Mouse (Mus musculus) urinary bladder, postnatal 14 days (tissue): Measurements from ENCODE around the gene Ttc7.

ENCODE experiments used
- DNase-seq: peaks from one replicate; pipeline ENCODE4 v3.0.0; 2021; ENCODE audit warnings: low spot score

The Ttc7 gene

DNA sequence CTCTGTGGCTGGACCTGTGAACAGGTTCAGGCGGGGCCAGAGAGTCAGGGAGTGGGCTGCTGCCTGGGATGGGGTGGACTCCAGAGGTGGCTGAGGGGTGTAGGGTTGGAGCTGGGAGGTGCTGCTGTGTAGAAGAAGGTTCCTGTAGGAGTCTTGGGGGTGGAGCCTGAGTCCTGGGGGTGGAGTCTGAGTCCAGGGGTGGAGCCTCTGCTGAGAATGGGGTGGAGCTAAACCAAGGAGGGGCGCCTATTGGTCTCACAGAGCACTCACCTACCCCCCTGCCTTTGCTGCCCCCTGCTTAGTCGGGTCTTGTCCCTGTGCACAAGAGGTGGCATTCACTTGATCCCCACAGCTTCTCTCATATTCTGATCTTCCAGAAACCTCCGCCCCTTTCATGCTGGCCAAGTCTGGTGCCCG is 31.9 kb downstream of the Ttc7 start:
- DNase-seq = peak; percentile 39

DNA sequence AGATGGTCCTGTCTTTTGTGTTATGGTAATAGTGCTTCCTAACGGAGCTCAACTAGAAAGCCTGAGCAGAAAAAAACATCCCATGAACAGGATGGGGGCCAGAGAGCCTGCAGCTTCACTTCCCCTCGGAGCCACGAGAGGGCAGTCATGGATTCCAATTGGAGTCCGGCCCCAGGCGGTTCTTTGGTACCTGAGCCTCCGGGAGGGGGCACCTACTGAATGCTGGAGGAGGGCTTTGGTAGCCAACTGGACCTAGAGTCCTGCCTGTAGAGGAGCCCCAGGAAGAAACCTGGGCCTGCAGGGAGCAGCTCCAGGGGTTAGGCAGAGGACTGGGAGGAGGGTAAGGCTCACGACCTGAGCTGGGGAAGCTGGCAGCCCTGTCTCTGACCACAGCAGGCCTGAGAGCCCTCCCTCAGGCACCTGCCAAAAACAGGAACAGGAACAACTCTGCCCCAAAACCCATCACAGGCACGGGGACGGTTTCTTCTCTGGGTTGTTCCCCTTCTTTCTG is 32.4 kb downstream of the Ttc7 start:
- DNase-seq = peak; percentile 92

- no peak for DNase-seq
Observed at GRCm38 (mm10) chr17:87315891-87316763, 33.4 kb downstream of the Ttc7 start.

GRCm38 (mm10) chr17:87317271-87317670 is 34.6 kb downstream of the Ttc7 start:
- DNase-seq = no peak

GRCm38 (mm10) chr17:87317947-87318346 is 35.3 kb downstream of the Ttc7 start:
- no peak for DNase-seq

GRCm38 (mm10) chr17:87321673-87322072 is 39.0 kb downstream of the Ttc7 start:
- no peak for DNase-seq

DNA sequence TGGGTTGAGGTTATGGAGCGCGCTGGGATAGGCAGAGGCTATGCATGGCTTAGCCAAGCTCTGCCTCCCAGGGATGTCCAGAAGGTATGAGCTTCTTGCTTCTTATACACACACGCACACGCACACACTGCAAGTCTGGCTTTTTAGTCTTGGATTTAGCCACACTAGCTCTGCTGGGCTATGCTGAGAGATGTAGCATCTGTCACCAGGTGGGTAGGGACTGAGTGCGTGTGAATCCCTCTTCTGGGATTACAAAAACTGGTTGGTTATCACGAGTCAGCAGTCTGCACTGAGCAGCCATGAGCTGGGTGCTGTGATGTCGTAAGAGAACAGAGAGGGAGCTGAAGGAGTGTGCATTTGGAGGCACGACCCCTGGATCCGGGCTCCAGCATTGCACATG is 40.5 kb downstream of the Ttc7 start:
- DNase-seq = no peak

GRCm38 (mm10) chr17:87325501-87325900 is 42.8 kb downstream of the Ttc7 start:
- DNase-seq = no peak

- DNase-seq = peak; percentile 42
Observed at GRCm38 (mm10) chr17:87326987-87327386, 44.3 kb downstream of the Ttc7 start.

- DNase-seq = no peak
Observed at GRCm38 (mm10) chr17:87327645-87328044, 45.0 kb downstream of the Ttc7 start.

- DNase-seq = no peak
Observed at GRCm38 (mm10) chr17:87328177-87328768, 45.6 kb downstream of the Ttc7 start.

DNA sequence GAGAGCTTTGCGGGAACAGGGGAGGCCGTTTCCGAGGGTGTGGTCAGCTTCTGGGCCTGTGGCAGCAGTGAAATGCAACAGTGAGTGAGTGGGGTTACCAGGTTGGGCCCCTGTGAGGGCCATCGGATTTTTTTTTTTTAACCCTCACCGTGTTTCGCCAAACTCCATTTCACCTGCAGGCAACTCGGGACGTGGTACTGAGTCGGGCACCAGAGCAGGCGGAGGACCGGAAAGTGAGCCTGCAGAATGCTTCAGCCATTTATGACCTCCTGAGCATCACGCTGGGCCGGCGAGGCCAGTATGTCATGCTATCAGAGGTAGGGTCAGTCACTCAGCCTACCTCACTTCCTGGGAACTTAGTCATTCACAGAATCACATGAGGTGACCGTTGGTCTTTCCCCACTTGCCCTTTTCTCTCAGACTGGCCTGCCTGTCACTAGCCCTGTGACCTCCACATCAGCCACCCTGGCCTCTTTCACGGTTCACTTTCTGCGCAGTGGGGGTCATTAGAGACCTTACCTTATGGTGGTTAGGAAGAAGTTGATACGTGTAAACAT is 46.5 kb downstream of the Ttc7 start:
- DNase-seq = no peak

DNA sequence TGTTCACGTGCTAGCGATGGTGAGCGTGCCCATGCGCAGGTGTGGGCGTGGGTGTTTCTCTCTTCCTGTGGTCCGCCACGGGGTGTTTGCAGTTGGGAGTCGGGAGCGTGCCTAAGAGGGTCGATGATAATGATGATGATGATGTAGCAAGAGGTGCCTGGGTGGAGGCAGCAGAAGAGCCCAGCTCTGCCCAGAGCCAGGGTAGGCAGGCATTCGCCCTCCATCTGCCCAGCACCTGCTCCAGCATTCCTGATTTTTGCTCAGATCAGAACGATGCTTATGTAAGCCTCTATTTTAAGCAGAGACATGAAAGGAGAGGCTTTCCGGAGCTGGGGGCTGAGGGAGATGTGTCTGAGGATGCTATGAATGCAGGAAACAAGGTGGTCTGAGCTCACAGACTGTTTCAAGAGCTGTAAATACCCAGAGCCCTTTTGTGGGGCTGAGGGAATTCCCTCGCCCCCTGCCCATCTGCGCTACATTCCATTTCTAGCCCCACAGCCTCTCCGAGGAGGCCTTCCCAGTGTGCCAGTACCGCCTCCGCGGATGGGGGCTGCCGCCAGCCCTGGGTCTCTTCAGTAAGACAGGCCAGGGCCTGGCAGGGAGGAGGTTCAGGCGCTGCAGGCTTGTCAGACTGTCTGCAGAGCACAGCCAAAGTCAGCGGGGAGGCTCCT is 47.7 kb downstream of the Ttc7 start:
- DNase-seq = no peak

DNA sequence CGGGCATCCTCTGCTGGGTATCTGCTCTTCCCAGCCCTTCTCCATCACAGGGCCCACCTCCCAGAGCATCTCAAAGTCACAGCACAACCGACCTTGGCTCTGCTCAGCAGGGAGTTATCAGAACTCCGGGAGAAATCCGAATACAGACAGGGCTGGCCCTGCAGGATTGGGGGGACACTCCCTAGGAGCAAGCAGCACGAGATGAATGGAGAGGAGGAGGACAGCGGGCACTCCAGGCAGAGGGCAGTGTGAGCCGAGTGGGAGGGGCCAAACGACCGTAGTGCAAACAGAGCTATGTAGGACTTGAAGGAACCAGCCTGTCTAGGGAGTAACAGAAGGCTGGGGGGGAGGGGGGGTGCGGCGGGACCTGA is 48.2 kb downstream of the Ttc7 start:
- DNase-seq = peak; percentile 52

DNA sequence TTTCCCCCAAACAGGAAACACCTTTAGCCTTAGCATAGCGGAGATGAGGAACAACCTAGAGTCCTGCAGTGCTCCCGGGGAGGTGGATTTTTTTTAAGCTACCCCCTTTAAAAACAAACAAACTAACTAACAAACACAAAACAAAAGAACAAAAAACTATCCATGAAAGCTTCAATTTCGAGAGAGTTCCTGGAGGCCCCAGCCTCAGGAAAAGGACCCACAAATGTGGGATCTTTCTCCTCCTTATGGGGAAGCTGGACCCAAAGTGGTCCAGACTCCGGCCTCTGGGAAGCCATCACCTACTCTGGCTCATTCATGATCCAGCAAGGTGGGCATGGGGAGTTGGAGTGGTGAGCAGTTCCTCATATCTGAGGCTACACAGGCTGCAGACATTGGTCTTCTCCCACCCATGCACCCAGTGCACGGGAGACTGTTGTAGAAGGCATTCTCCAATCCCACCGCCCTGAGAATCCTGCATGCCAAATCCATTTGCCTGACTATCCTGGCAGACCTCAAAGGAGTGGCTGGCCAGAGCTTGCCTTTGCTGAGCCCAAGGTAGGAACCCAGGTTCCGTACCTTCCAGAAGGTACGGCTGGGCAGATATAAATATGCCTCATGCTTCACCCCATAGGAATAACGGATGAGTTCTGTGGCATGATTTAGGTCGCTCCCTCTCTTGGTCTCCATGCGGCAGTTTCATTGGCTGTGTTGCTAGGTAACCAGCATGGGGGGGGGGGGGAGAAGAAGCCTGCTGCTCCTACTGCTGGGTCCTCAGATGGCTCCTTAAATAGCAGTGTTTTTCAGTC is 48.9 kb downstream of the Ttc7 start:
- no peak for DNase-seq

GRCm38 (mm10) chr17:87332142-87332815 is 49.6 kb downstream of the Ttc7 start:
- DNase-seq = no peak

- DNase-seq = no peak
Observed at GRCm38 (mm10) chr17:87332887-87333286, 50.2 kb downstream of the Ttc7 start.

DNA sequence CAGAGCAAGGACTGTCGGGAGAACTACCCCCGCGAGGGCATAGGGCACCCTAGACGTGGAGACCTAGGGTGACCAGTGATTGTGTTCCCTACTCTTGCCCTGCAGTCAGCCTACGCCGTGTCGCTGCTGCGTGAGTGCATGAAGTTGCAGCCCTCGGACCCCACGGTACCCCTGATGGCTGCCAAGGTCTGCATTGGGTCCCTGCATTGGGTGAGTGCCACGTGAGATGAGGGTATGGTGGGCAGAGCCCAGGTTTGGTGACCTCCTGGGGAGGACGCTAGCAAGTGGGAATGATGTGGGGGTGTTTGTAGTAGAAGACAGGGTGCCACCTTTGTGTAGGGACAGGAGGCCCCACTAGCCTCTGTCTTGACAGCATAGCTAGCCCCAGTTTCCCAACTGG is 51.5 kb downstream of the Ttc7 start:
- DNase-seq = no peak

DNA sequence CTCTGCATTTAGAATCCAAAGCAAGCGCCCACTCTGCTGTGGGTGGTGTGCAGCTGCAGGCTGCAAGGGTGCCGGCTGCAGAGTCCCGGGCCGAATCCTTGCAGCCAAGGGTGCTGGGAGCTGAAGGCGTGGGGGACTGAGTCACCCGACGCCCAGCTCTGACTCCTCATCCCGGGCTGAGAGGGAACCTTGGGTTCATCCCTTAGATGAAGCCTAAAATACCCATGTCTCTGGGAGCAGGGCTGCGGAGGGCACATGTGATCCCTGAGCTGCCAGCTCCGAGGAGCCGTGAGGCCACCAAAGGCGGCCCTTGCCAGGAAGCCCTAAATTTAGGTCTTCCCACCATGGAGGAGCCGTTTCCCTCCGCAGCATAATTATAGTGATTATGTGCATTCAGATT is 52.5 kb downstream of the Ttc7 start:
- DNase-seq = no peak

DNA sequence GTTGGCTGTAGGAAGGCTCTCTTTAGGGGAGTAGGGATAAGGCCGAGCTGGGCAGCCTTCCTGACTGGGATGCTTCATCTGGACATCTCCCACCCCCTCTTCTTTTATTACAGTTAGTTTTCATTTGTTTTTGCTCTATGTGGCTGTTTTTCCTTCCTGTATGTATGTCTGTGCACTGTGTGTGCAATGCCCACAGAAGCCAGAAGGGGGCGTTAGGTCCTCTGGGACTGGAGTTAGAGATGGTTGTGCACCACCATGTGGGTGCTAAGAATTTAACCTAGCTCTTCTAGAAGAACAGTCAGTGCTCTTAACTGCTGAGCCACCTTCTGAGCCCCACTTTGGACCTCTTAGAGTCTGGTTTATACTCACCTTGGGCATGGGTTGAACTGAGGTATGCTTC is 53.0 kb downstream of the Ttc7 start:
- no peak for DNase-seq

GRCm38 (mm10) chr17:87336910-87337309 is 54.2 kb downstream of the Ttc7 start:
- DNase-seq = no peak
